Mouse (Mus musculus): Measurements from ENCODE around the gene Ndufa3.

GRCm38 (mm10) chr7:3585763-3586162 is 31.4 kb upstream of the Ndufa3 start:
- TF ChIP-seq GATA1 (IDR thresholded peaks at IDR 0.05; ENCODE audit: borderline replicate concordance, low read length) = no peak
- TF ChIP-seq FLI1 (IDR thresholded peaks at IDR 0.05; ENCODE audit: low read length) = no peak

Data from megakaryocyte, embryonic 14.5 days (primary cell).